Mouse (Mus musculus) stomach, postnatal 0 days (tissue): Measurements from ENCODE around the gene Uchl4. TPM values are rescaled to one million over a fixed set of nuclear protein-coding genes. Genes with fewer than 3 reads are reported as not detected.

Source experiments
- ATAC-seq: fragments of 200-750 bp; cut with Nextera tagmentation; 2 replicates; pipeline ENCODE4 v1.8.0; 2017; ENCODE audit not compliant: low FRiP score, low TSS enrichment
- DNase-seq: peaks from one replicate; pipeline ENCODE4 v3.0.0-alpha.2; 2016; ENCODE audit warnings: low spot score
- H3K27ac ChIP-seq: fragments of 300-500 bp; sonication (generic); replicated peaks from 2 replicates; pipeline ENCODE4 v1.5.1; 2014; ENCODE audit warnings: mild to moderate bottlenecking, control low read depth
- H3K27me3 ChIP-seq: fragments of 300-500 bp; sonication (generic); 2 replicates; pipeline ENCODE4 v1.6.1; 2014; ENCODE audit warnings: low read length; ENCODE audit not compliant: control insufficient read depth, insufficient read depth
- H3K36me3 ChIP-seq: fragments of 300-500 bp; sonication (generic); 2 replicates; pipeline ENCODE4 v1.6.1; 2014; ENCODE audit warnings: low read length, mixed read lengths; ENCODE audit not compliant: control insufficient read depth, insufficient read depth
- H3K4me1 ChIP-seq: fragments of 300-500 bp; sonication (generic); replicated peaks from 2 replicates; pipeline ENCODE4 v1.6.1; 2014; ENCODE audit warnings: antibody characterized with exemption; ENCODE audit not compliant: control insufficient read depth, insufficient read depth
- H3K4me2 ChIP-seq: fragments of 300-500 bp; sonication (generic); replicated peaks from 2 replicates; pipeline ENCODE4 v1.6.1; 2014; ENCODE audit warnings: low read depth, mild to moderate bottlenecking, control low read depth, moderate library complexity
- H3K4me3 ChIP-seq: fragments of 300-500 bp; sonication (generic); 2 replicates; pipeline ENCODE4 v1.5.1; 2014; ENCODE audit warnings: low read depth, low read length, control low read depth
- H3K9ac ChIP-seq: fragments of 300-500 bp; sonication (generic); 2 replicates; pipeline ENCODE4 v1.6.1; 2014; ENCODE audit warnings: mild to moderate bottlenecking, low read length, control low read depth, mixed read lengths
- H3K9me3 ChIP-seq: fragments of 300-500 bp; sonication (generic); 2 replicates; pipeline ENCODE4 v1.6.1; 2016; ENCODE audit warnings: low read length; ENCODE audit not compliant: control insufficient read depth
- CTCF ChIP-seq: IDR thresholded peaks from 2 replicates; pipeline ENCODE4 v1.5.1; 2016; ENCODE audit warnings: antibody characterized with exemption, low read depth, mild to moderate bottlenecking, moderate library complexity
- EP300 ChIP-seq: optimal IDR thresholded peaks from 2 replicates; pipeline ENCODE3; 2016; ENCODE audit warnings: antibody characterized with exemption
- WGBS: fragments of 180-500 bp; shearing (Covaris S2); extraction: QIAGEN DNeasy Blood & Tissue Kit; methylation state at CpG from one replicate; pipeline ENCODE4 v1.1.7; 2014; 5-methylcytosine and 5-hydroxymethylcytosine counted together
- polyA plus RNA-seq: library from polyadenylated mRNA; unstranded; fragments of >200 nt; fragmentation: Nextera tagmentation; extraction: Ambion mirVana; gene quantifications from 2 replicates; pipeline ENCODE4 v1.2.1, GENCODE M21; 2015

Uchl4 gene
- polyA plus RNA-seq, 1 experiment from 2014 or later, result 2.2 TPM

GRCm38 (mm10) chr9:64199897-64200296 is 35.1 kb upstream of the Uchl4 start:
- H3K9me3 ChIP-seq, result no peaks in the 10 kb centered on the region
- H3K36me3 ChIP-seq, result no peaks in the 10 kb centered on the region
- DNase-seq, result peak; percentile 73
- H3K4me1 ChIP-seq, result no peaks in the 10 kb centered on the region
- peak; percentile 82 for ATAC-seq
- H3K4me3 ChIP-seq, result no peak overlapping the region
- WGBS, result 51% methylated on average over 2 of the region's 2 CpGs
- H3K4me2 ChIP-seq, result no peak overlapping the region
- no peak overlapping the region for H3K9ac ChIP-seq
- no peaks in the 10 kb centered on the region for H3K27me3 ChIP-seq
- TF ChIP-seq CTCF, result no peak
- H3K27ac ChIP-seq, result peak overlapping the region; percentile 79

- DNase-seq, result no peak
- no peak overlapping the region for H3K4me2 ChIP-seq
- peak; percentile 40 for ATAC-seq
- H3K9me3 ChIP-seq, result no peaks in the 10 kb centered on the region
- TF ChIP-seq CTCF, result no peak
- TF ChIP-seq EP300, result no peak
- H3K4me1 ChIP-seq, result no peaks in the 10 kb centered on the region
- no peaks in the 10 kb centered on the region for H3K36me3 ChIP-seq
- peak overlapping the region; percentile 69 for H3K27ac ChIP-seq
- no peak overlapping the region for H3K9ac ChIP-seq
- H3K4me3 ChIP-seq, result no peak overlapping the region
- no peaks in the 10 kb centered on the region for H3K27me3 ChIP-seq
Measured at GRCm38 (mm10) chr9:64202331-64202730, 32.7 kb upstream of the Uchl4 start.

GRCm38 (mm10) chr9:64202866-64203265 is 32.1 kb upstream of the Uchl4 start:
- no peaks in the 10 kb centered on the region for H3K4me1 ChIP-seq

GRCm38 (mm10) chr9:64207509-64208084 is 27.4 kb upstream of the Uchl4 start:
- 61% methylated on average over 3 of the region's 3 CpGs for WGBS
- Histone ChIP-seq H3K36me3 (peaks cover 3% of the 10 kb centered on the region; the same call in 1 of the 2 replicates), H3K27ac (no peak overlapping the region), H3K4me1 (no peaks in the 10 kb centered on the region), H3K9me3 (no peaks in the 10 kb centered on the region), H3K4me3 (no peak overlapping the region), H3K9ac (no peak overlapping the region), H3K27me3 (no peaks in the 10 kb centered on the region), H3K4me2 (no peak overlapping the region)
- DNase-seq, result no peak
- TF ChIP-seq CTCF, result no peak
- no peak for TF ChIP-seq EP300
- ATAC-seq, result no peak

More at GRCm38 (mm10) chr9:64202866-64203265, 32.1 kb upstream of the Uchl4 start:
- Histone ChIP-seq H3K36me3 (no peaks in the 10 kb centered on the region), H3K9me3 (no peaks in the 10 kb centered on the region), H3K9ac (no peak overlapping the region), H3K4me3 (no peak overlapping the region), H3K4me2 (no peak overlapping the region), H3K27me3 (no peaks in the 10 kb centered on the region), H3K27ac (peak overlapping the region; percentile 69)
- DNase-seq, result no peak
- ATAC-seq, result no peak
- TF ChIP-seq EP300 (no peak), CTCF (no peak)

GRCm38 (mm10) chr9:64214452-64214851 is 20.5 kb upstream of the Uchl4 start:
- Histone ChIP-seq H3K9ac (no peak overlapping the region), H3K4me1 (0 out of 2 replicates have a peak, but pooled peaks cover 4% of the 10 kb centered on the region), H3K4me2 (no peak overlapping the region), H3K27me3 (no peaks in the 10 kb centered on the region), H3K27ac (peak overlapping the region; percentile 58; the same call in 1 of the 2 replicates), H3K9me3 (no peaks in the 10 kb centered on the region), H3K36me3 (no peaks in the 10 kb centered on the region), H3K4me3 (no peak overlapping the region)
- TF ChIP-seq EP300, result no peak
- TF ChIP-seq CTCF, result no peak
- DNase-seq (peak; percentile 64), ATAC-seq (peak; percentile 68)
- WGBS, result 66% methylated on average over 17 of the region's 17 CpGs

GRCm38 (mm10) chr9:64216090-64216489 is 18.9 kb upstream of the Uchl4 start:
- no peaks in the 10 kb centered on the region; the same call in 1 of the 2 replicates for H3K36me3 ChIP-seq
- ATAC-seq (no peak), DNase-seq (no peak)
- no peaks in the 10 kb centered on the region for H3K9me3 ChIP-seq
- 44% methylated on average over 4 of the region's 4 CpGs for WGBS
- no peak overlapping the region for H3K9ac ChIP-seq
- TF ChIP-seq CTCF (no peak), EP300 (no peak)
- H3K4me2 ChIP-seq, result no peak overlapping the region
- H3K4me1 ChIP-seq, result 0 out of 2 replicates have a peak, but pooled peaks cover 4% of the 10 kb centered on the region
- no peak overlapping the region for H3K4me3 ChIP-seq
- H3K27me3 ChIP-seq, result no peaks in the 10 kb centered on the region
- H3K27ac ChIP-seq, result peak overlapping the region; percentile 59; the same call in 1 of the 2 replicates
